Mouse (Mus musculus): ENCODE data around the gene Fam57a. TPM values are rescaled to one million over a fixed set of nuclear protein-coding genes. Genes with fewer than 3 reads are reported as not detected.

Fam57a gene
- polyA plus RNA-seq, 1 experiment from 2014 or later = 31.0 TPM

GRCm38 (mm10) chr11:76255431-76256001 lies 76.0 kb downstream of the Fam57a start:
- no peak overlapping the region for H3K27ac ChIP-seq (replicated peaks; ENCODE audit: low read depth, low read length)
- H3K9ac ChIP-seq (replicated peaks; ENCODE audit: low read length) = no peak overlapping the region; the same call in 1 of the 2 replicates
- H3K36me3 ChIP-seq (replicated peaks; ENCODE audit: control insufficient read depth, insufficient read depth, low read depth, low read length) = no peaks in the 10 kb centered on the region
- 68% methylated on average over 4 of the region's 4 CpGs for WGBS
- no peaks in the 10 kb centered on the region for H3K27me3 ChIP-seq (ENCODE audit: control insufficient read depth, insufficient read depth, low read length)
- DNase-seq (ENCODE audit: low spot score) (no peak), ATAC-seq (replicated peaks; ENCODE audit: insufficient number of reproducible peaks, low FRiP score, low TSS enrichment, low read depth) (no peak)
- H3K4me1 ChIP-seq (ENCODE audit: control insufficient read depth, insufficient read depth, low read length) = peaks cover 8% of the 10 kb centered on the region
- H3K4me3 ChIP-seq (ENCODE audit: low read depth, low read length) = no peak overlapping the region
- no peaks in the 10 kb centered on the region for H3K9me3 ChIP-seq (replicated peaks; ENCODE audit: control insufficient read depth, low read length)
- H3K4me2 ChIP-seq (ENCODE audit: low read depth, low read length) = no peak overlapping the region

GRCm38 (mm10) chr11:76256129-76256528 lies 76.7 kb downstream of the Fam57a start:
- Histone ChIP-seq H3K4me3 (ENCODE audit: low read depth, low read length) (no peak overlapping the region), H3K9me3 (replicated peaks; ENCODE audit: control insufficient read depth, low read length) (no peaks in the 10 kb centered on the region), H3K4me1 (ENCODE audit: control insufficient read depth, insufficient read depth, low read length) (peaks cover 11% of the 10 kb centered on the region), H3K4me2 (ENCODE audit: low read depth, low read length) (no peak overlapping the region), H3K36me3 (replicated peaks; ENCODE audit: control insufficient read depth, insufficient read depth, low read depth, low read length) (no peaks in the 10 kb centered on the region), H3K27ac (replicated peaks; ENCODE audit: low read depth, low read length) (no peak overlapping the region), H3K27me3 (ENCODE audit: control insufficient read depth, insufficient read depth, low read length) (no peaks in the 10 kb centered on the region), H3K9ac (replicated peaks; ENCODE audit: low read length) (no peak overlapping the region)
- WGBS = 17% methylated on average over 5 of the region's 5 CpGs
- peak; percentile 72 for DNase-seq (ENCODE audit: low spot score)
- ATAC-seq (replicated peaks; ENCODE audit: insufficient number of reproducible peaks, low FRiP score, low TSS enrichment, low read depth) = no peak

GRCm38 (mm10) chr11:76257386-76257785 lies 77.9 kb downstream of the Fam57a start:
- H3K27me3 ChIP-seq (ENCODE audit: control insufficient read depth, insufficient read depth, low read length) = no peaks in the 10 kb centered on the region
- 80% methylated on average over 4 of the region's 4 CpGs for WGBS
- H3K9me3 ChIP-seq (replicated peaks; ENCODE audit: control insufficient read depth, low read length) = no peaks in the 10 kb centered on the region
- H3K4me3 ChIP-seq (ENCODE audit: low read depth, low read length) = no peak overlapping the region
- DNase-seq (ENCODE audit: low spot score) (no peak), ATAC-seq (replicated peaks; ENCODE audit: insufficient number of reproducible peaks, low FRiP score, low TSS enrichment, low read depth) (no peak)
- H3K4me1 ChIP-seq (ENCODE audit: control insufficient read depth, insufficient read depth, low read length) = peaks cover 11% of the 10 kb centered on the region
- no peak overlapping the region for H3K27ac ChIP-seq (replicated peaks; ENCODE audit: low read depth, low read length)
- H3K4me2 ChIP-seq (ENCODE audit: low read depth, low read length) = no peak overlapping the region
- H3K9ac ChIP-seq (replicated peaks; ENCODE audit: low read length) = no peak overlapping the region
- no peaks in the 10 kb centered on the region for H3K36me3 ChIP-seq (replicated peaks; ENCODE audit: control insufficient read depth, insufficient read depth, low read depth, low read length)

- ATAC-seq (replicated peaks; ENCODE audit: insufficient number of reproducible peaks, low FRiP score, low TSS enrichment, low read depth) (no peak), DNase-seq (ENCODE audit: low spot score) (no peak)
- H3K4me2 ChIP-seq (ENCODE audit: low read depth, low read length) = no peak overlapping the region
- H3K4me3 ChIP-seq (ENCODE audit: low read depth, low read length) = no peak overlapping the region
- no peaks in the 10 kb centered on the region for H3K36me3 ChIP-seq (replicated peaks; ENCODE audit: control insufficient read depth, insufficient read depth, low read depth, low read length)
- peaks cover 18% of the 10 kb centered on the region for H3K4me1 ChIP-seq (ENCODE audit: control insufficient read depth, insufficient read depth, low read length)
- H3K27ac ChIP-seq (replicated peaks; ENCODE audit: low read depth, low read length) = no peak overlapping the region
- H3K9ac ChIP-seq (replicated peaks; ENCODE audit: low read length) = no peak overlapping the region
- no peaks in the 10 kb centered on the region for H3K27me3 ChIP-seq (ENCODE audit: control insufficient read depth, insufficient read depth, low read length)
- H3K9me3 ChIP-seq (replicated peaks; ENCODE audit: control insufficient read depth, low read length) = no peaks in the 10 kb centered on the region
- WGBS = 84% methylated on average over 6 of the region's 6 CpGs
Measured at GRCm38 (mm10) chr11:76258511-76258910, 79.0 kb downstream of the Fam57a start.

GRCm38 (mm10) chr11:76260208-76261050 lies 81.0 kb downstream of the Fam57a start:
- no peak overlapping the region for H3K4me3 ChIP-seq (ENCODE audit: low read depth, low read length)
- 61% methylated on average over 10 of the region's 10 CpGs for WGBS
- no peak overlapping the region for H3K27ac ChIP-seq (replicated peaks; ENCODE audit: low read depth, low read length)
- no peak overlapping the region for H3K4me2 ChIP-seq (ENCODE audit: low read depth, low read length)
- DNase-seq (ENCODE audit: low spot score) (no peak), ATAC-seq (replicated peaks; ENCODE audit: insufficient number of reproducible peaks, low FRiP score, low TSS enrichment, low read depth) (no peak)
- H3K27me3 ChIP-seq (ENCODE audit: control insufficient read depth, insufficient read depth, low read length) = no peaks in the 10 kb centered on the region
- peaks cover 18% of the 10 kb centered on the region for H3K4me1 ChIP-seq (ENCODE audit: control insufficient read depth, insufficient read depth, low read length)
- no peaks in the 10 kb centered on the region for H3K36me3 ChIP-seq (replicated peaks; ENCODE audit: control insufficient read depth, insufficient read depth, low read depth, low read length)
- no peaks in the 10 kb centered on the region for H3K9me3 ChIP-seq (replicated peaks; ENCODE audit: control insufficient read depth, low read length)
- H3K9ac ChIP-seq (replicated peaks; ENCODE audit: low read length) = peak overlapping the region; percentile 22; the same call in 1 of the 2 replicates

- DNase-seq (ENCODE audit: low spot score) = no peak
- Histone ChIP-seq H3K4me1 (ENCODE audit: control insufficient read depth, insufficient read depth, low read length) (peaks cover 17% of the 10 kb centered on the region), H3K27me3 (ENCODE audit: control insufficient read depth, insufficient read depth, low read length) (no peaks in the 10 kb centered on the region), H3K4me3 (ENCODE audit: low read depth, low read length) (no peak overlapping the region), H3K9ac (replicated peaks; ENCODE audit: low read length) (no peak overlapping the region), H3K27ac (replicated peaks; ENCODE audit: low read depth, low read length) (no peak overlapping the region), H3K4me2 (ENCODE audit: low read depth, low read length) (no peak overlapping the region), H3K36me3 (replicated peaks; ENCODE audit: control insufficient read depth, insufficient read depth, low read depth, low read length) (no peaks in the 10 kb centered on the region), H3K9me3 (replicated peaks; ENCODE audit: control insufficient read depth, low read length) (no peaks in the 10 kb centered on the region)
- no peak for ATAC-seq (replicated peaks; ENCODE audit: insufficient number of reproducible peaks, low FRiP score, low TSS enrichment, low read depth)
- 74% methylated on average over 12 of the region's 12 CpGs for WGBS
Measured at GRCm38 (mm10) chr11:76261224-76261623, 81.8 kb downstream of the Fam57a start.

- Histone ChIP-seq H3K36me3 (replicated peaks; ENCODE audit: control insufficient read depth, insufficient read depth, low read depth, low read length) (no peaks in the 10 kb centered on the region), H3K4me1 (ENCODE audit: control insufficient read depth, insufficient read depth, low read length) (peaks cover 12% of the 10 kb centered on the region), H3K27me3 (ENCODE audit: control insufficient read depth, insufficient read depth, low read length) (no peaks in the 10 kb centered on the region), H3K9me3 (replicated peaks; ENCODE audit: control insufficient read depth, low read length) (no peaks in the 10 kb centered on the region), H3K4me2 (ENCODE audit: low read depth, low read length) (no peak overlapping the region), H3K27ac (replicated peaks; ENCODE audit: low read depth, low read length) (no peak overlapping the region; the same call in 1 of the 2 replicates), H3K9ac (replicated peaks; ENCODE audit: low read length) (peak overlapping the region; percentile 18; the same call in 1 of the 2 replicates), H3K4me3 (ENCODE audit: low read depth, low read length) (no peak overlapping the region)
- DNase-seq (ENCODE audit: low spot score) = no peak
- 10% methylated on average over 19 of the region's 19 CpGs for WGBS
- no peak; the same call in 1 of the 2 replicates for ATAC-seq (replicated peaks; ENCODE audit: insufficient number of reproducible peaks, low FRiP score, low TSS enrichment, low read depth)
Measured at GRCm38 (mm10) chr11:76262611-76263351, 83.3 kb downstream of the Fam57a start.
